8 mouse cellular contexts compared by ENCODE assay signal in the genomic region with DNA sequence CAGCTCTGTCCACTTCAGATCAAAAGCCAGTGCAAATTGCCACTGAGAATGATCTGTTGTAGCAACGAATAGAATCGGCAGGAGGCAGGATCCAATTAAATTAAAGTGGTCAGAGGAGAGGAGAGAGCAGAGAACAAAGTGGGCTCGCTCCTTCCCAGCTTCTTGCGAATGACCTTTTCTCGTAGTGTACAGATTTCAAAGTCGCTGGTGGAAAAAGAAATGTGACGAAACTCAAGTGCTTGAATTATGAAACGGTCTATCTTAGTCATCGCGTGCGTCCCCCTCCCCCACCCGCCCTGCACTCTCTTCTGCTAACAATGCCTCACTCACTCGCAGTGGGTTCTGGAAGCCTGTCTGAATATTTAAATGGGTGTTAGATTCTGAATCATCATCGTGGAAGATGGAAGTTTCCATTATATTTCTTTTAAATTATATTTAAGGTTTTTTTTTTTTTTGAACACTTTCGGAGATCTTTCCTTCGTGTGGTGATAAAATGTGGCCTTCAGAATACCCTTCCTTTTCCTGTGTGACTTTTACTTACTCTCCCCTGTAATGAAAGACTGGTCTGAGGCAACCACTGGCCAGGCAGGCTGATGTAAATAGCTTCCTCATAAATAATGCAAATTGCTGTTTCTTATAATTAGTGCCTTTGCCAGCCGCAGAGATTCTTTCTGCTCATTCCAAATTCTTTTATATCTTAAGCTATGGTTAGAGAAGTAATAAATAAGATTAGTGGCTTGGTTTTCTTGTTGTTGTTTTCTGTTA. TPM values are rescaled to one million over a fixed set of nuclear protein-coding genes. Genes with fewer than 3 reads are reported as not detected.
DNase-seq lines count a peak whose midpoint lies in the region; ATAC-seq and TF ChIP-seq lines count a peak whose summit lies in the region.

No protein-coding gene starts in this region.

- H3K4me3 ChIP-seq in kidney, embryonic 16.5 days (ENCODE audit: low read length), result peak overlapping the region; percentile 28
- H3K4me3 ChIP-seq in embryonic facial prominence, embryonic 15.5 days (replicated peaks), result peak overlapping the region; percentile 17
- 0 out of 2 replicates have a peak overlapping the region, but pooled peaks have one; percentile 18 for H3K4me3 ChIP-seq in limb, embryonic 14.5 days (replicated peaks; ENCODE audit: low read length)
- H3K4me3 ChIP-seq in neural tube, embryonic 12.5 days, result 0 out of 2 replicates have a peak overlapping the region, but pooled peaks have one; percentile 2

- no peak for ATAC-seq in kidney, embryonic 16.5 days (ENCODE audit: low FRiP score, low TSS enrichment)
- ATAC-seq in embryonic facial prominence, embryonic 15.5 days (ENCODE audit: insufficient number of reproducible peaks, low FRiP score, low TSS enrichment, low read depth), result no peak
- no peak for ATAC-seq in limb, embryonic 14.5 days (ENCODE audit: low FRiP score, low read depth)
- ATAC-seq in neural tube, embryonic 12.5 days (ENCODE audit: low FRiP score, low read depth), result no peak

- H3K36me3 ChIP-seq in kidney, embryonic 16.5 days (ENCODE audit: insufficient read depth, low read length), result no peaks in the 10 kb centered on the region
- H3K36me3 ChIP-seq in embryonic facial prominence, embryonic 15.5 days, result no peaks in the 10 kb centered on the region
- no peaks in the 10 kb centered on the region for H3K36me3 ChIP-seq in limb, embryonic 14.5 days (ENCODE audit: control insufficient read depth, insufficient read depth, low read length)
- no peaks in the 10 kb centered on the region for H3K36me3 ChIP-seq in neural tube, embryonic 12.5 days

- H3K27me3 ChIP-seq in kidney, embryonic 16.5 days (ENCODE audit: insufficient read depth, low read length), result no peaks in the 10 kb centered on the region
- H3K27me3 ChIP-seq in embryonic facial prominence, embryonic 15.5 days, result no peaks in the 10 kb centered on the region
- H3K27me3 ChIP-seq in limb, embryonic 14.5 days (ENCODE audit: control insufficient read depth, insufficient read depth, low read length), result no peaks in the 10 kb centered on the region
- H3K27me3 ChIP-seq in neural tube, embryonic 12.5 days (replicated peaks), result no peaks in the 10 kb centered on the region

- no peaks in the 10 kb centered on the region for H3K9me3 ChIP-seq in kidney, embryonic 16.5 days (ENCODE audit: low read length)
- H3K9me3 ChIP-seq in embryonic facial prominence, embryonic 15.5 days (replicated peaks), result no peaks in the 10 kb centered on the region
- no peaks in the 10 kb centered on the region for H3K9me3 ChIP-seq in limb, embryonic 14.5 days (ENCODE audit: control insufficient read depth, low read length)
- no peaks in the 10 kb centered on the region for H3K9me3 ChIP-seq in neural tube, embryonic 12.5 days

- no peak for DNase-seq in kidney, postnatal 25 days
- DNase-seq in adipocyte (ENCODE audit: low spot score), result peak; percentile 30
- DNase-seq in limb, embryonic 14.5 days (ENCODE audit: low spot score), result no peak
- DNase-seq in gastrocnemius, postnatal 14 days, result no peak
- DNase-seq in left cerebral cortex, postnatal 10 days (ENCODE audit: extremely low spot score in 1 of 2, low spot score in 2 of 2), result no peak

- intact Hi-C loops in gastrocnemius, postnatal 14 days (cut with DNase I; ENCODE audit: low total_unique reads), result no loop called here
- intact Hi-C loops in left cerebral cortex, postnatal 10 days (cut with DNase I), result no loop called here

- no peak for TF ChIP-seq POLR2A in limb, embryonic 14.5 days (IDR thresholded peaks at IDR 0.05; ENCODE audit: borderline replicate concordance, extremely low read depth, insufficient read depth, insufficient read length)

- peak overlapping the region; percentile 53 for H3K4me2 ChIP-seq in kidney, embryonic 16.5 days (replicated peaks; ENCODE audit: low read depth, low read length)
- peak overlapping the region; percentile 39 for H3K4me2 ChIP-seq in embryonic facial prominence, embryonic 15.5 days (replicated peaks)
- peak overlapping the region; percentile 23; the same call in 1 of the 2 replicates for H3K4me2 ChIP-seq in limb, embryonic 14.5 days (replicated peaks; ENCODE audit: low read depth, low read length, severe bottlenecking)
- H3K4me2 ChIP-seq in neural tube, embryonic 12.5 days (replicated peaks), result peak overlapping the region; percentile 55

- H3K27ac ChIP-seq in kidney, embryonic 16.5 days (ENCODE audit: low read length), result no peak overlapping the region
- no peak overlapping the region for H3K27ac ChIP-seq in embryonic facial prominence, embryonic 15.5 days (replicated peaks)
- H3K27ac ChIP-seq in limb, embryonic 14.5 days (replicated peaks; ENCODE audit: low read depth, low read length), result no peak overlapping the region
- H3K27ac ChIP-seq in neural tube, embryonic 12.5 days, result no peak overlapping the region

- WGBS in kidney, embryonic 16.5 days, result 10% methylated on average over 17 of the region's 17 CpGs
- 9% methylated on average over 17 of the region's 17 CpGs for WGBS in embryonic facial prominence, embryonic 15.5 days
- 8% methylated on average over 17 of the region's 17 CpGs for WGBS in limb, embryonic 14.5 days
- 5% methylated on average over 17 of the region's 17 CpGs for WGBS in neural tube, embryonic 12.5 days

- H3K9ac ChIP-seq in kidney, embryonic 16.5 days (replicated peaks; ENCODE audit: low read length), result no peak overlapping the region
- H3K9ac ChIP-seq in embryonic facial prominence, embryonic 15.5 days, result no peak overlapping the region
- H3K9ac ChIP-seq in limb, embryonic 14.5 days (ENCODE audit: low read depth, low read length, severe bottlenecking), result no peak overlapping the region
- no peak overlapping the region for H3K9ac ChIP-seq in neural tube, embryonic 12.5 days

- peaks cover 3% of the 10 kb centered on the region; the same call in 1 of the 2 replicates for H3K4me1 ChIP-seq in kidney, embryonic 16.5 days (ENCODE audit: insufficient read depth, low read length)
- H3K4me1 ChIP-seq in embryonic facial prominence, embryonic 15.5 days, result 0 out of 2 replicates have a peak, but pooled peaks cover 4% of the 10 kb centered on the region
- H3K4me1 ChIP-seq in limb, embryonic 14.5 days (ENCODE audit: control insufficient read depth, insufficient read depth, low read length), result no peaks in the 10 kb centered on the region
- peaks cover 9% of the 10 kb centered on the region; the same call in 1 of the 2 replicates for H3K4me1 ChIP-seq in neural tube, embryonic 12.5 days

RNA-seq across cellular contexts. Expression of gene Cfap54, which starts 2.0 kb away (rescaled TPM):
- 0.40 and 0.78 TPM in 2 replicates for polyA plus RNA-seq in kidney, embryonic 16.5 days (2015; fragmentation: Nextera tagmentation; extraction: Ambion mirVana)
- polyA plus RNA-seq in embryonic facial prominence, embryonic 15.5 days (2015; fragmentation: Nextera tagmentation; extraction: Ambion mirVana), result 2.1 and 3.3 TPM in 2 replicates
- 0.35 TPM in 2 replicates for polyA plus RNA-seq in limb, embryonic 14.5 days (2012; rRNA removed)
- polyA plus RNA-seq in limb, embryonic 14.5 days (2014; fragmentation: Nextera tagmentation; extraction: Ambion mirVana), result 0.23 and 0.25 TPM in 2 replicates
- polyA plus RNA-seq in neural tube, embryonic 12.5 days (2016; fragmentation: Nextera tagmentation; extraction: Ambion mirVana), result 0.78 and 0.90 TPM in 2 replicates
- total RNA-seq in gastrocnemius, postnatal 14 days (2021), result 1 to 10 TPM in 1 of 2 experiments, under 1 TPM in 1; 0.66 to 1.4 TPM
- total RNA-seq in left cerebral cortex, postnatal 10 days (2021), result 10 to 100 TPM; 13.4 to 19.2 TPM
